Mouse (Mus musculus) neutrophil, adult 5-6 weeks (primary cell): ENCODE data around the gene Pctp. TPM values are rescaled to one million over a fixed set of nuclear protein-coding genes. Genes with fewer than 3 reads are reported as not detected.
A peak's percentile ranks its signal among the peaks of the same experiment; 100 is the strongest.

Experiments
- ATAC-seq: fragments of 151-379, 151-347 bp; 2 replicates; pipeline ENCODE4 v1.8.0; 2017; ENCODE audit warnings: mild to moderate bottlenecking, moderate TSS enrichment; ENCODE audit not compliant: insufficient number of reproducible peaks, poor library complexity, low FRiP score, severe bottlenecking; ENCODE audit errors: extremely low read depth
- total RNA-seq: library from RNA; stranded (forward); fragments of 200-1000 nt; gene quantifications from 2 replicates; pipeline ENCODE4 v1.2.3, GENCODE M21; 2017

Pctp gene
- total RNA-seq, 1 experiment from 2014 or later: 13.0 TPM

DNA sequence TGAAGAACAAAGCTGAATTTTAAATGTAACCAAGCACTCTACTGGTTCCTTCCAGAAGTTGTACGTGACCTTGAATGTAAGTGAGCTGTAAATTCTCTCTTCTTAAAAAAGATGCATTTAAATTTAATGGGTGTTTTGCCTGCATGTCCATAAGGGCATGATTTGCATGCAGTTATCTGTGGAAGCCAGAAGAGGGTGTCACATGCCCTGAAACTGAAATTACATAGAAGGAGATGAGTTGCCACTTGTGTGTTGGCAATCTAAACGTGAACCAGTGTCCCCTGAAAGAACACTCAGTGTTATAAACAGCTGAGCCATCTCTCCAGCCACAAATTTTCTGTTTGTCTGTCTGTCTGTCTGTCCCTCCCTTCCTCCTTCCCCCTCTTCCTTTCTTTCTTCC, 19.8 kb downstream of the Pctp start:
- no peak for ATAC-seq

DNA sequence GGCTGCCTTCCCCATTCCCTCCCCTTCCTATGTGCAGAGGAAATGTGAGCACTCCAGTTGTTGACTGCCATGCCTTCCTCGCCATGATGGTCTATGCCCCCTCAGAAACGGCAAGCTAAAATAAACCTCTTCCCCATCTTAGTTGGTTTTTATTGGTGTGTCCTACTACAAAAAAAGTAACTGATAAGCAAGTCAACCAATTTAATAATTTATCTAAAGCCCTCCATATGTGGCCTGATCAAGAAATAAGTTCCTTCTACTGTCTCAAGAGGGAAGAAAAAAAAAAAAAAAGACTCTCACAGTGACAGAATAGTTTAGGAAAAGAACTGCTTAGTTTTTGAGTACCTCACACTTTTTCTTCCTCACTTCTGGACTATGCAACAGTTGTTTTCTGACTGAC, 22.6 kb downstream of the Pctp start:
- no peak for ATAC-seq

DNA sequence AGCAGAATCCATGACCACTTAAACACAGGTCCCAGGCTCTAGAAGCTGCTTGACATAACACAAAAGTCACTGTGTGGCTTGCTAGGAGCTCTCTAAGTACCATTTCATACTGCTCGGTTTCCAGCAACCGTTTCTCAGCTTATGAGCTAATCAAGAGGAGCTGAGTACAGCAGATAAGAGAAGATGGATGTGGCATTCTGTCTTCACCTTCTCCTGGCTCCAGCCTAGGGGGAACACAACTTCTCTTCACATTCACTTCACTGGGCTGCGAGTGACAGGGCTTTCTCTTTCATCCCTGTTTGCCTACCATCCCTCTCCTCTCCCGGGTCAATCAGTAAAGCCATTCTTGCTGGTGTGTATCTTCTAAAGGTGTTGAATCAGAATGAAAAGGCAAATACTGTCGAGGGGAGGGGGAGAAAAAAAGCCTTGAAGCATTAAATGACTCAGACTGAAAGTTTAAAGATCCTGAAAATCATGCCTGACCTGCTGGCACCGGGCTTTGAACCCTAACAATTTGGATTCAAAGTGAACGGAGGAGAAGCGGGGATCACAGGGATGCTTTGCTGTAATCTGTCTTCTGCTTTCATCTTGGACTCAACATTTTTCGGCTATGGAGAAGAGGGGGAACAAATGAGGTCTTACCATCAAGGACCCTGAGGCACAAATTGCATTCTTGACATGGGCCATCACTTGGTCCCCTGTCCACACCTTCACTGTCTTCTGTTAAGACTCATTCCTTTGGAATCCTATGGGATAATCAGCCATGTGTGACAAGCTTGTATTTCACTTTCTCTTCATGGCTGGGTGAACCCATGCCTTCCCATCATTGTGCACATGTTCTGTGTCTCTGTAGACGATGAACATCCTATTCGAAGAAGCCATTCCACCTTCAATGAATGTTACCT, 23.5 kb downstream of the Pctp start:
- ATAC-seq: no peak

DNA sequence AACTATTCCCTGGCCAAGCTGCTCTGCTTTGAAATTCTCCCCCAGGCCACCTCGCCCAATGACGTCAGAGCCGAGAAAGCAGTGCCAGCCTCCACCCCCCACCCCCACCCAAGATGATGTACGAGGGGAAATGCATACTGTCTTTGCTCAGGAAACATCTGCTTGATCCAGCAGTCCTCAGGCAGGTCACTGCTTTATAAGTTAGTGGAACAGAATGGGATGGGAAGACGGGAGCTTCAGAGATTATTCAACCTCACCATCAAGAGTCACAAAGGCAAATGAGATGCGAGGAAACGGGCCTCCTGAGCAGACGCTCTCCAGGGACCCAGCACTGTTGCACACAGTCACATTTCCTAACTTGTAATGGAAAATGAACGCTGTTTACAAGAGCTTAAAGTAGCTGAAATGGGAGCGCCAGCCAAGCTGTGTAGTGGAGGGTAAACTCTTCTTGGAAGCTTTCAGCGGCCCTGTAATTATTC, 24.3 kb downstream of the Pctp start:
- no peak for ATAC-seq

DNA sequence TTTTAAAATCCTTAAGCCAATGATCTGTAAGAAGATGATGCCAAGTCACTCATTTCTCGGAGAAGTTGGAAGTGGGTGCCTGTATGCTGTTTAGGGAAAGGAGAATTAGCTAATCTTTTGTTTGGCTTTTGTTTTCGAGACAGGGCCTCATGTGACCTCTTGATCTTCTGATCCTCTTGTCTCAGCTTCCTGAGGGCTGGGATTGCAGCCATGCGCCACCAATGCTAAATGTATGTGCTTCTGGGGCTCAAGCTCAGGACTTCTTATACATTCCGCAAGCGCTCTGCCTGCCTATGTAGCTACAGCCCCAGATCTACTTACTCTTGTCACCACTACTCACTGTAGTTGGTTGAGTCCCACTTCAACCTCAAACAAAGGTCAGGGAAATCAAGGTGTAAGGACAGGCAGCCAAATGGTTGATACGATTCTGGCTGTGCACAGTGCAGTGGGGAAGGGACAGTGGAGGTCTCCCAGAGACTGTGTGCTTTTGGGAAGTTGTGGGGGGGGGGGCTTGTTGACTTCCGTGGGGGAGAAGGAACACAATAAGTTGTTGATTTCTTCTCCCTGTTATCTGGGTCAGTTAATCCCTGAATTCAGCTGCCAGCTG, 24.8 kb downstream of the Pctp start:
- no peak for ATAC-seq

DNA sequence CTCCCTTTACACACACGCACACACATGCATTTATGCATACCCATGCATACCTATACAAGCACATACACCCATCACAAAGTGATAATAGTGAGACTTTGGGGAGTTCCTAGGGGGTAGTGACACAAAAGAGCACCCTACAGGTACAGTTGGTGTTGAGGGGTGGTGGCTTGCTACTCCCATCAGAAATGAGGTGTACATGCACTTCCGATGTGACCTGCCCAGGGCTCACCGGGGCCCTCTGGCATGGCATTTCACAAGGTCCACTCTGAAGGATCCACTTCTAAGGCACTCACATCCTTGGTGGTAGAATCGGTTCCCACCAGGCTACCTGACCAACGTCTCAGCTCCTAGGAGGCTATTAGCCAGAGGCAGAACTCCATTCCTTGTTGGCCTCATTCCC, 26.3 kb downstream of the Pctp start:
- ATAC-seq: no peak

DNA sequence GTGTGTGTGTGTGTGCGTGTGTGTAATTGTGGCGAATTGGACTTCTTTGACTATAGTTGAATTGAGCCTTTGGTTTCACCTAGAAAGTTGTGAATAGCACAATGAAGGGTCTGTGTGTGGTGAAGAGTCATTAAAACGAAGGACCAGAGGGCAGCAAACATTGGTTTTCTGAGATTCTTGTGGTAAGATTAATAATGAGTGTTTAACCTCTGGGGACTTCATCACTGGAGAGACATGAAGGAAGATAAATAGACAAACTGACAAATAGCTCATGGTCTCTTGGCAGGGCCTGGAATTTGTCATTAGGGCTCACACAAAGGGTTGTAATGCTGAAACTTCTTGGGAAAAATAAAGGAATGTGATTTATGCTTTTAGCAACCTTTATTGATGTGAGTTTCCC, 31.4 kb downstream of the Pctp start:
- ATAC-seq: no peak

DNA sequence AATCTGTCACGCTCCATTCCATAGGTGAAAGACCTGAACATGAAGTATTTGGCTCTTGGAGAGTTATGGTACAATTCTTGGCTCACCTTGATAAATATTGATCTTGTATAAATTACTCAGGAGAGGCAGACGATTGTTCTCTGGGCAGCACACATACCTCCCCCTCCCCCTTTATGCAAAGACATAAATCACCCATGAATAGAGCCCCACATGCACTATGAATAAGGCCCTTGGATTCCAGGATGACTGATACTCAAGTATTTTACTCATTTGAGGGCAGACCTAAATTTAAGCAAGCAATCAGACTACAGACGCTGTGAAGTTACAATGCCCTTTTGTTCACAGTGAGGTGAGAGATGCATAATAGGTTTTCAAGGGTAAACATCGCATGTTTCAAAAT, 32.0 kb downstream of the Pctp start:
- no peak for ATAC-seq

DNA sequence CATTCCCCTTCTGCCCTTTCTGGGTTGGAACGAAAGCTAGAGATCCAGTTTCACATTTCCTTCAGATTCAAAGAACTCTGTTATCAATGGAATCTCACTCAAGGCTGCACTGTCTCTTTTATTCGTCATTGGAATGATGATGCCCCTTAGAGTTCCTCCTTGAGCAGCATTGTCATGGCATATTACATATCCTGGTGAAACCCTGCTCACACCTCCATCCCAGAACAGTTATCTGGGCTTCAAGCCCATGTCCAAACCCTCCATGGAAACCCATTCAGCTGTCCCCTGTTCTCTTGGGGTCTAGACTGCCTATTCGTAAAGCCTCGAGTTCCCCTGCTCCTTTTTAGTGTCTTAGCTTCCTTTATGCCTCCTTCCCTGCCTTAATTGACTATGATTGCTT, 33.6 kb downstream of the Pctp start:
- no peak for ATAC-seq

DNA sequence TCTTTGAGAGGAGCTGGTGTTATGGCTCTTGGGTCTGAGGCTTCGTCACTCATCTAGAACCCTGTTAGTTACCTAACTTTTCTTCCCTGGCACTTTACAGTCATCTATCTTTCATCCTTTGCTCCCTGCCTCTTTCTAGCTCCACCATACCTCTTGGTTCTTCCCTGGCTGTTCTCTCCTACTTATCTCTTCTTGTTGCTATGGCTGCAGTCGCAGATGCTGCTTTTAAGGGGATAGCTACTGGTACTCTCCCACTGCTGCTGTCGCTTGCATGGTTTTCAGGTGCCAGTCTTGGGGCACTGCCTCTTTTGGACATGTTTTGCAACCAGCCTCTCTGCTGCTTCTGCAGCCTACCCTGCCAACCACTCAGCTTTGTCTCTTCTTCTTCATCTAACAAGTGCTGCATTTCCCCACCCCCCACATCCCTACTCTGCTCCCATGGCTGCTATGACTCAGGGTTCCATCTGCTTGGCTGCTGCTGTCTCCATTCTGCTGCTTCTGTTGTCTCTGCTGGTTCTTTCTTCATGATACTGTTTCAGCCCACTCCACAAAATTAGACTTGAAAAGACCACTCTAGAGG, 51.9 kb downstream of the Pctp start:
- ATAC-seq: no peak

DNA sequence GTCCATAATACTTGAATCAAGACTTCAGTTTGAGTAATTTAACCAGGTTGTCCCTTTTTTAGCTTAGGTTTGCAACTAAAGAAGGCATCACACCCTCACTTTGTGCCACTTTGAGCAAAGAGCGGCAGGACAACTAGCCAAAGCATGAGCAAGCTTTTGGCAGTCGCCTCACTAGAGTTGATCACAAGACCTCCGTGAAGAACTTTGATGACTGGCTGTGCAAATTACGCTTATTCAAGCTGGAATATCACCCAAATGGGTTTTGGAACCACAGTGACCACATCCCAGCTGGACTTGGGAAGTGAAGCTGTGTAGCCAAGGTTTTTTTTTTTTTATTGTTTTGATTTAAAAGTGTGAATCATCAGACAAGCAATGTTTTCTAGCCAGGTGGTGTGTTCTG, 54.9 kb downstream of the Pctp start:
- ATAC-seq: no peak

DNA sequence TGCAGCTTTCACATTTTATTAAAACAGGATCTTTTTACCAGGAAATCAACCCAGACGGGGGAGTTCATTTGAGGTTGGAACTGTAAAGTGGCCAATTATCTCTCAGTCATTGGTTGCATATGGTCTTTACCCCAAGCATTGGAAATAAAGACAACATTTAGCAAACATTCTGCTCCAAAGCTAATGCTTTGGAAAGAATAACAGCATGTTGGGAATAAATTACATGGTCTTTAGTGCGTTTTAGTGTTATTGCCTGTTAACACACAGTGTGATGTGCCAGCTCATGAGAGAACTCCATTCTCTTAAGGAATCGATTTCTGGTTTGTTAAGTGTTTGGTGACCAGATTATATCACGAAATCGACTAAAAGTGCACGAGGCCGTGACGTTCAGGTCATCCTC, 57.5 kb downstream of the Pctp start:
- ATAC-seq: no peak

DNA sequence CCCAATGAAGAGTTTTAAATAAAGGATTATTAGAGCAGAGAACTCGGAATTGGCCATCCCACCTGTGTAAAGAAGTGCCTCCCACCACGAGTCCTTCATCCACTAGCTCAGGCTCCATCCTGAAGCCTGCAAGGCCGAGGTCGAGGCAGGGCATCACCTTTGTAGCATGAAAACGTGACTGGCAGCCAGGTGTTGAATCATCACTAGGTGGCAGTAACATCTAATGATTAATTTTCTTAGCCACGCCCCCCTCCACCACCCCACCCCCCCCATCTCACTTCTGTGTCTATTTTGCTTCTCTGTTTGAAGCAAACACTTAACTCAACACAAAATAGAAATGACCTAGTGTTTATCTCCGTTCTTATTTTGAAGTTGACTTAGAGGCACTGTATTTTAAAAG, 65.5 kb downstream of the Pctp start:
- 0 out of 2 replicates have a peak, but pooled peaks have one; percentile 39 for ATAC-seq

Other genes starting within 250 kb of the Pctp start
- not detected in 2 replicates for gene Ankfn1, start 225.2 kb downstream of the Pctp start, total RNA-seq
- 0.37 and 0.70 TPM in 2 replicates for gene Tmem100, start 27.5 kb upstream of the Pctp start, total RNA-seq
- gene Gm45716, start 184.8 kb upstream of the Pctp start, total RNA-seq: 4.4 and 6.4 TPM in 2 replicates
- 30.1 and 37.8 TPM in 2 replicates for gene Mmd, start 246.6 kb upstream of the Pctp start, total RNA-seq